Mouse (Mus musculus): ENCODE data around the gene Aipl1. TPM values are rescaled to one million over a fixed set of nuclear protein-coding genes. Genes with fewer than 3 reads are reported as not detected.

Aipl1 gene
- 0.24 and 0.33 TPM in 2 replicates for polyA plus RNA-seq (2015; fragmentation: Nextera tagmentation; extraction: Ambion mirVana)

GRCm38 (mm10) chr11:72037409-72037808 lies at the start of gene Aipl1:
Gene Aipl1 (minus strand): TSS chr11:72037509.

GRCm38 (mm10) chr11:72041768-72042607 lies 4.7 kb upstream of the Aipl1 start, which contains the start of gene Pimreg:
Gene Pimreg (plus strand): TSS chr11:72042032.

Other genes starting within 250 kb of the Aipl1 start
- gene Pimreg, start 4.5 kb upstream of the Aipl1 start, polyA plus RNA-seq (2015; fragmentation: Nextera tagmentation; extraction: Ambion mirVana), result 23.6 and 30.9 TPM in 2 replicates
- gene Pitpnm3, start 98.3 kb upstream of the Aipl1 start, polyA plus RNA-seq (2015; fragmentation: Nextera tagmentation; extraction: Ambion mirVana), result 1.2 and 1.3 TPM in 2 replicates
- gene Gm43951, start 169.3 kb upstream of the Aipl1 start, polyA plus RNA-seq (2015; fragmentation: Nextera tagmentation; extraction: Ambion mirVana), result 0.07 and 0.08 TPM in 2 replicates
- gene 4933427D14Rik, start 169.9 kb upstream of the Aipl1 start, polyA plus RNA-seq (2015; fragmentation: Nextera tagmentation; extraction: Ambion mirVana), result 6.2 and 6.6 TPM in 2 replicates
- 245 and 246 TPM in 2 replicates for gene Txndc17, start 170.0 kb upstream of the Aipl1 start, polyA plus RNA-seq (2015; fragmentation: Nextera tagmentation; extraction: Ambion mirVana)
- 28.3 and 28.4 TPM in 2 replicates for gene Med31, start 178.1 kb upstream of the Aipl1 start, polyA plus RNA-seq (2015; fragmentation: Nextera tagmentation; extraction: Ambion mirVana)
- 0.06 and 0.08 TPM in 2 replicates for gene Slc13a5, start 229.7 kb upstream of the Aipl1 start, polyA plus RNA-seq (2015; fragmentation: Nextera tagmentation; extraction: Ambion mirVana)

Measured in urinary bladder, postnatal 0 days (tissue).